Mouse (Mus musculus) heart, embryonic 16.5 days (tissue): Measurements from ENCODE around the gene Olfr1008. TPM values are rescaled to one million over a fixed set of nuclear protein-coding genes. Genes with fewer than 3 reads are reported as not detected.

Experiments
- polyA plus RNA-seq: library from polyadenylated mRNA; unstranded; fragments of >200 nt; fragmentation: Nextera tagmentation; extraction: Ambion mirVana; gene quantifications from 2 replicates; pipeline ENCODE4 v1.2.1, GENCODE M21; 2015

Olfr1008 gene
- polyA plus RNA-seq, 1 experiment from 2014 or later: not detected

Other genes starting within 250 kb of the Olfr1008 start
- gene Olfr995, start 245.8 kb upstream of the Olfr1008 start, polyA plus RNA-seq: not detected in 2 replicates
- 0.15 and 0.29 TPM in 2 replicates for gene 4833423E24Rik, start 170.4 kb upstream of the Olfr1008 start, polyA plus RNA-seq
- gene Olfr996, start 110.2 kb upstream of the Olfr1008 start, polyA plus RNA-seq: not detected in 2 replicates
- gene Olfr998, start 100.5 kb upstream of the Olfr1008 start, polyA plus RNA-seq: not detected in 2 replicates
- not detected in 2 replicates for gene Olfr1000, start 77.5 kb upstream of the Olfr1008 start, polyA plus RNA-seq
- gene Olfr1002, start 38.7 kb upstream of the Olfr1008 start, polyA plus RNA-seq: not detected in 2 replicates
- gene Olfr154, start 25.0 kb upstream of the Olfr1008 start, polyA plus RNA-seq: not detected in 2 replicates
- gene Olfr1006, start 10.7 kb upstream of the Olfr1008 start, polyA plus RNA-seq: not detected in 2 replicates
- not detected in 2 replicates for gene Olfr1009, start 26.0 kb downstream of the Olfr1008 start, polyA plus RNA-seq
- gene Olfr1012, start 73.3 kb downstream of the Olfr1008 start, polyA plus RNA-seq: not detected in 2 replicates
- gene Olfr1013, start 77.7 kb downstream of the Olfr1008 start, polyA plus RNA-seq: not detected in 2 replicates
- gene Olfr1014, start 83.3 kb downstream of the Olfr1008 start, polyA plus RNA-seq: not detected in 2 replicates
- not detected in 2 replicates for gene Olfr1015, start 92.6 kb downstream of the Olfr1008 start, polyA plus RNA-seq
- not detected in 2 replicates for gene Olfr1016, start 113.1 kb downstream of the Olfr1008 start, polyA plus RNA-seq
- gene Olfr1018, start 129.0 kb downstream of the Olfr1008 start, polyA plus RNA-seq: not detected in 2 replicates
- not detected in 2 replicates for gene Olfr1019, start 156.1 kb downstream of the Olfr1008 start, polyA plus RNA-seq
- gene Olfr1020, start 157.6 kb downstream of the Olfr1008 start, polyA plus RNA-seq: not detected in 2 replicates
- gene Olfr1022, start 179.2 kb downstream of the Olfr1008 start, polyA plus RNA-seq: not detected in 2 replicates
- gene Olfr1023, start 196.2 kb downstream of the Olfr1008 start, polyA plus RNA-seq: not detected in 2 replicates
- not detected in 2 replicates for gene Olfr1024, start 215.6 kb downstream of the Olfr1008 start, polyA plus RNA-seq
- not detected in 2 replicates for gene Olfr1025-ps1, start 225.8 kb downstream of the Olfr1008 start, polyA plus RNA-seq
- not detected in 2 replicates for gene Olfr1026, start 232.1 kb downstream of the Olfr1008 start, polyA plus RNA-seq